Mouse (Mus musculus) adrenal gland, adult 8-10 months (tissue): Measurements from ENCODE around the gene Calr4. TPM values are rescaled to one million over a fixed set of nuclear protein-coding genes. Genes with fewer than 3 reads are reported as not detected.

Source experiments
- DNase-seq: peaks from one replicate; pipeline ENCODE4 v3.0.0; 2022
- total RNA-seq, 4 experiments: library from RNA; stranded (reverse); gene quantifications; 2 replicates each; pipeline ENCODE4 v1.2.4; 2022

Gene Calr4
- total RNA-seq, result under 1 TPM; 0.17 to 0.48 (median 0.35) TPM

GRCm38 (mm10) chr4:109234185-109234584, at the start of gene Calr4:
Gene Calr4 (plus strand): TSS chr4:109234485.
- DNase-seq, result no peak

DNA sequence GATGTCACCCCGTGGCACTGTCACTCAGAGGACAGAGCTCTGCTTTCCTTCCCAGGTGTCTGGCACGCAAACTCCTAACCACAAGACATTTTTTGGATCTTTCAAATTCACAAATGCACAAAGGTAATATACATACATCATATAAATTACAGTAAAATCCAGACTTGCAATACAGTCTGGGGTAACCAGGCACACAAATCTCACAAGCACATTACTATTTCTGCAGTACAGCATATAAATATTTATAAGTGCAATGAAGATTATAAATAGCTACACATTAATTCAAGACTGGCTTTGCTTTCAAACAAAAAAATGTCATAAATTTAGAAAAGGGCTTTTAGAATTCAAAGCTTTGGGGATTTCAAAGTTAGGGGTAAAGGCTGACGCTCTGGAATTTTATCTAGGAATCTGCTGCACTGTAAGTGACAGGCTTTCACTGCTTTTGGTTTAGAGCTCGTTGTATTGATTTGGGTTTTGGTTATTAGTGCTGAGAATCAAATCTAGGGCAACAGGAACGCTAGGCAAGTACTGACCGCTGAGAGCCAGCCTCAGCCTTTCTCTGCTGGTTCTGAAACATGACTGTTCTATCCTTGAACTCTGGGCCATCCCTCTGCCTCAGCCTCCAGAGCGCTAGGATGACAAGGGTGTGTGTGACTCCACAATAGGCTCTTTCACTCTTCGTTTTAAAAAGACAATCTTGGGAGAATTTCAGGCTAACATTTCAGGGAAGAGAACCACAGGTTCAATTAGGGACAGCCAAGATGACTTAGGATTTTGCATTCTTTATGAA, 48.5 kb upstream of the Calr4 start:
- no peak for DNase-seq

DNA sequence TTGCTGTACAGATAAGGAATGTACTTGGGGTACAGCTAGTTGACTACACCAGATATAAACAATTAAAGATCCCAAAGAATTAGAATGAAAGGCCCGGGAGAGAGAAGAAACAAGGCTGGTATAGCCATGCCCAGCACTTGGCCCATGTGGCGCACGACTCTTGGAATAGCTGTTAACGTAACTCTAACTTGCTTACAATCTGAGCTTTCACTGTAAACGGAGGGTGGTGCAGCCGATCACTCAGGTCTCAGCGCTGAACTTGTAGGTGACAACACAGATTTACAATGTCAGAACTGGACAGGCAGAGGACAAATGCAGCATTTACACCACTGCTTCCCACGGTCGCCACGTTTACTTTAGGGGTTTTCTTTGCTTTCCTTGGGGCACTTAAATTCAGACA, 42.7 kb upstream of the Calr4 start:
- DNase-seq, result no peak

GRCm38 (mm10) chr4:109193886-109194285, 40.4 kb upstream of the Calr4 start:
- DNase-seq, result no peak

DNA sequence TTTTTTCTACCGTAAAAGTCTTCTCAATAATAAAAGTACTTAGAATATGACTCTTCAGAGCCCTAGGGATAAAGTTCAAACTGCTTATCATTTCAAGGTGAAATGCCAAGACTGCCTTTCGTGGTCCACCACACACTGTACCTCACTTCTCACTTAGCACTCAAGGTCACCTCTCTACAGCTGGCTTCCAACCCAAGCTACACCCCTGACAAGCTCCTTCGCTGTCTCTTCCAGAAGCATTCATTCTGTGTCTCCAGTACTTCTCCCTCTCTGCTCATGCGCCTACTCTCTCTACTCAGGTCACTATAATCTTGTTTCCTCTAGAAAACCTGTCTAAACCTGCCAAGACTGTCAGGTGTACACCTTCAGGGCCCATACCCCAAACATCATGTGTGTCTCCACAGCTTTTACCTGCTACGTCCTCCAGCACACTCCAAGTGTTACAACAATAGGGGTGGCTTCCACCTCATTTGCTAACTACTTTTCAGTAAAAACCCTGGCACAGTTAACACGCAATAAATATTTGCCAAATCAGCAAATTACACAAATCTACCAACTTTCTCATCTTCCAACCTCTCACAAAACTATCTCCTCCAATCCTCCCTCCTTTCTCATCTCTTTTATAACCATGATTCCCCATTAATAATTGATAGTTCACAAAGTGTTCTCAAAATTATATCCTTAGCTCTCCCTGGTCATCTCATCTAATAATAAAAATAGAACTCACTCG, 38.2 kb upstream of the Calr4 start:
- no peak for DNase-seq

DNA sequence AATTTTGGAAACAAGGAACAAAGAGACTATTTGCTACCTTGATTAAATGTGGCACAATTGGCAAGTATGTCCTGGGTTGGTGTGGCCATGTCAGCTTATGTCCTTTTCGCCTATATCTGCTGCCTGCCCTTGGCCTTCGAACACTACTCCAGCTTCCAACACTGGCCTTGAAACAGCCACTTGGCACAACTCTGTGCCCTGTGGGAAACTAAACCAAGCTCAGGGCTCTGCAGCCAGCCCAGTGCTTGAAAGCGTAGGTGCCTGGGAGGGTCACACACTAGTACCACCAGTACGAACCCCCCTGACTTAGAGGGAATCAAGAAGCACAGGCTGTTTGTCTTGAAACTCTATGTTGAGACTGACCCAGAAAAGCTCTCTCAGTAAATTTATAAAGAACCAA, 35.2 kb upstream of the Calr4 start:
- DNase-seq, result peak; percentile 66

DNA sequence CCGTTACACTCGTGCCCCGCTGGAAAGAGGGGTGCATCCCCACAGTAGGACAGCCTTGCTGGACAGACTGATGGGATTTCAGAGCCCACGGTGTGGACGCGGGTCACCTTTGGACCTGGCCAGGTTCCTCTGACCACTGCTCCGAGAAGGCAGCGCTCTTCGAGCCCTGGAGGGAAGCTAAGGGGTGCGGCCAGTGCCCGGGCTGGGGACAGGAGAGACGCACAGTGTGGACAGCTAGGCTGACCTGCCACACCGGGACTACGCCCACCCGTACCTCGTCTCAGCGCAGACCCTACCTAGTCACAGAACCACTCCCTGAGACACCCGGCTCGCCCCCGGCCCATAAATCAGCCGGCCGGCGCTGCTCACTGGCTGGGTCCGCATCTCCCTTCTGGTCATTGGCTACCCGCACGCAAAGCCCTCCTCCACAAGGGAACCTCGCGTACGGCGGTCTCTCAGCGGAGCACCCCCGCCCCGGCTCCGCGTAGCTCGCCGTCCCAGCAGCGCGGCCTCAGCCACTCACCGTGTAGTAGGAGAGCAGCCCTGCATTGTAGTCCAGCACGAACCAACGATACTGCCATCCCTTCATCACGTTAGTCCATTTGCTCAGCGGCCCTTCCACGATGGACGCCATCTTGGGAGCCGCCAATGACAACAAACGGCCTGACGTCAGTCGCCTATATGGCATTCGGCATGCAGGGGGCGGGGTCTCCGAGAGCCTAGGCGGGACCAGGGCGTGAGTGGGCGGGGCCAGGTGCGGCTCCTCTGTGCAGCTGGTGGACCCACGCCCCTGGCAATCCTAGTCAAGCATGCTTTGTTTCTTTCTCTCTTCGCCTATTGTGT, 32.5 kb upstream of the Calr4 start, which contains the start of gene Osbpl9:
Gene Osbpl9 (minus strand): TSS at position 691 of the 843 bp plus-strand sequence.
- peak; percentile 96 for DNase-seq

GRCm38 (mm10) chr4:109203931-109204330, 30.4 kb upstream of the Calr4 start:
- DNase-seq, result no peak

DNA sequence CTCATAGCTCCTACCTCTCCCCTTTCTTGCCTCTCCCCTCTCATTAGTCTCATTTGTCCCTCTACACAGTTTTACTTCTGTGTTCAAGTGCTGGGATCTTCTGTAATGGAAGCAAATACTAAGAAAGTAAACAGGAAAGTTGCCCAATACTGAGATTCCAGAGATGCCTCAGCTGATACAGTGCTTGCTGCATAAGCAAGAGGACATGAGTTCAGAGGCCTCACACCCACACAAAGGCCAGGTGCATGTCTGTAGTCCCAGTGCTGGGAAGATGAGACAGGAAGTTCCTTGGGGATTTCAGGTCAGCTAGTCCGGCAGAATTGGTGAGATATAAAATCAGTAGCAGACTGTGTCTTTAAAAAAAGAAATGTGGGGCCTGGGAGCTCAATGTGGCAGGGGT, 29.9 kb upstream of the Calr4 start:
- no peak for DNase-seq

- DNase-seq, result no peak
These were observed 26.8 kb upstream of the Calr4 start for GRCm38 (mm10) chr4:109207524-109207923.

DNA sequence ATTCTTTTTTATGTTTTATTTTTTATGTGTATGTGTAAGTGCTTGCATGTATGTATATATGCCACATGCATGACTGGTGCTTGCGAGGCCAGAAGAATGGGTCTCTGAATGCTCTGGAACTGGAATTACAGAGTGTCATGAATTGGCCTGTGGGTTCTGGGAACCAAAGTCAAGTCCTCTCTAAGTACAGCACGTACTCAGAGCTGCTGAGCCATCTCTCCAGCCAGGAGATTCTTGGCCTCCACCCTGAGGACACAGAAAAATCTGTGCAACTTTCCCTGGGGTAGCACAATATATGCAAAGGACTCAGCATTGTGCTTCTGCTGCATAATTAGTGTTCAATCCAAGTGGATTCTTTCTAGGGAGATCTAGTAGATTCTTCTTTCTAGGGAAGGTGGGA, 24.0 kb upstream of the Calr4 start:
- DNase-seq, result no peak

DNA sequence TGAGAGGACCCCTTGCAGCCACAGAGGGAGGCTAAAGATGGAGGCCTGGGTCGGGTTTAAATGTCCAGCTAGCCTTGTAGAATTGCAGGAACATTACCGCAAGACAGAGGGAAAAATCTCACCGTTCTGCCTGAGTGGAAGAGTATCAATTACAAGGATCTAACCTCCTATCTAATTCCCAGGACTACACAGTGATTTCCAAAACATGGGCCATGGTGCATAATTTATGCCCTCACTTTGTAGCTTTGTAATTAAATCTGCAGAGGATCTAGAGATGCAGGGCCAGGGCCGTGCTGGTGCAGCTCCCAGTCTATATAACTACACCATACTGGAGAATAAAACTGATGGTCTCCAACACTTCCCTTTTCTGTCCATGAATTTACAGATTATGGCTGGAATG, 23.4 kb upstream of the Calr4 start:
- DNase-seq, result no peak

- no peak for DNase-seq
These were observed 20.3 kb upstream of the Calr4 start for GRCm38 (mm10) chr4:109213986-109214385.

DNA sequence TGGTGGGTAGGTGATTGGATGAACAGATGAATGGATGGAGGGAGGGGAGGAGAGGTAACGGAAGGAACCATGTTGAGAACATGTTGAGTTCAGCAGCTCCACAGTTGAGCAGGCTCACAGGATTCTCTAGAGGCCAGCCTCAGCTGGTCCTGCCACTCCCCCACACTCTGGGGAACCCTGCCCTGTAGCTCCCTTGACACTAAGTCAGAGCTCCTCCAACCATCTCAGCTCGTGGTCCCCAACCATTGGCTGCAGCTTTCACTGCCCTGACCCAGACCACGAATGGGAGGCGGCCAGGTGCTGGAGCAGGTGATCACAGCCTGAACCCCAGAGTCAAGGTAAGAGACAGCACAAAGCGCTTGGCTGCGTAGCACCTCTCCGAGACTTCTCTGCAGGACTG, 16.3 kb upstream of the Calr4 start:
- DNase-seq, result no peak

GRCm38 (mm10) chr4:109220441-109220940, 13.8 kb upstream of the Calr4 start:
- no peak for DNase-seq

GRCm38 (mm10) chr4:109222001-109222400, 12.3 kb upstream of the Calr4 start:
- peak; percentile 88 for DNase-seq

- peak; percentile 87 for DNase-seq
These were observed 9.3 kb upstream of the Calr4 start for GRCm38 (mm10) chr4:109224762-109225552.

DNA sequence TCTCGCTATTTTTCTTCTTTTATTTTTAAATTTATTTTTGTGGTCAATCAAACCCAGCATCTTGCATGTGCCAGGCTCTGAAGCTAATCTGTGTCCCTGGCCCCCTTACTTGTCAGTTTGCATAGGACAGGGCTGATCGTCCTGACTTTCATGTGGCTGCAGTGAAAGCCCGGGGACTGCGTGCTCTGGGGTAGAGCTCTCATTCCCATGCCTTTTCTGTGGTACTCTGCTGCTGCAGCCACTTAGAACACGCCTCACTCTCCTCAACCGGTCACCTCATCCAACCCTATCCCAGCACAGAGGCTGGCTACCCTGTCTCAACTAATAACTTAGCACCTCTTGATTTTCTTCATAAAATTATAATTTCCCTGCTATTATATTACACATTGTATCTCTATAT, 8.7 kb upstream of the Calr4 start:
- DNase-seq, result no peak

GRCm38 (mm10) chr4:109226071-109226470, 8.2 kb upstream of the Calr4 start:
- no peak for DNase-seq

GRCm38 (mm10) chr4:109229766-109230279, 4.5 kb upstream of the Calr4 start:
- DNase-seq, result no peak

- no peak for DNase-seq
These were observed 593 bp downstream of the Calr4 start for GRCm38 (mm10) chr4:109234806-109235350.
